Mouse (Mus musculus) kidney, embryonic 14.5 days (tissue): ENCODE data around the gene Mmp7. TPM values are rescaled to one million over a fixed set of nuclear protein-coding genes. Genes with fewer than 3 reads are reported as not detected.

Experiments used
- ATAC-seq: fragments of 200-750 bp; cut with Nextera tagmentation; 2 replicates; pipeline ENCODE4 v1.8.0; 2017; ENCODE audit warnings: moderate number of reproducible peaks, mild to moderate bottlenecking, moderate TSS enrichment, moderate library complexity; ENCODE audit not compliant: low FRiP score, low TSS enrichment
- H3K27ac ChIP-seq: fragments of 300-500 bp; sonication (generic); 2 replicates; pipeline ENCODE4 v1.5.1; 2014; ENCODE audit warnings: low read depth, mild to moderate bottlenecking, low read length, moderate library complexity, mixed read lengths
- H3K27me3 ChIP-seq: fragments of 300-500 bp; sonication (generic); 2 replicates; pipeline ENCODE4 v1.6.1; 2014; ENCODE audit warnings: mild to moderate bottlenecking, low read length; ENCODE audit not compliant: control insufficient read depth, insufficient read depth
- H3K36me3 ChIP-seq: fragments of 300-500 bp; sonication (generic); 2 replicates; pipeline ENCODE4 v1.6.1; 2014; ENCODE audit warnings: low read length, mixed read lengths; ENCODE audit not compliant: control insufficient read depth, insufficient read depth
- H3K4me1 ChIP-seq: fragments of 300-500 bp; sonication (generic); 2 replicates; pipeline ENCODE4 v1.6.1; 2014; ENCODE audit warnings: low read length, mixed read lengths; ENCODE audit not compliant: control insufficient read depth, insufficient read depth
- H3K4me2 ChIP-seq: fragments of 300-500 bp; sonication (generic); replicated peaks from 2 replicates; pipeline ENCODE4 v1.6.1; 2014; ENCODE audit warnings: low read depth, mild to moderate bottlenecking, low read length
- H3K4me3 ChIP-seq: fragments of 300-500 bp; sonication (generic); 2 replicates; pipeline ENCODE4 v1.5.1; 2014; ENCODE audit warnings: mild to moderate bottlenecking, low read length
- H3K9ac ChIP-seq: fragments of 300-500 bp; sonication (generic); 2 replicates; pipeline ENCODE4 v1.6.1; 2014; ENCODE audit warnings: low read depth, mild to moderate bottlenecking, low read length, moderate library complexity
- H3K9me3 ChIP-seq: fragments of 300-500 bp; sonication (generic); 2 replicates; pipeline ENCODE4 v1.6.1; 2016; ENCODE audit warnings: low read length; ENCODE audit not compliant: control insufficient read depth
- WGBS: fragments of 180-500 bp; shearing (Covaris S2); extraction: QIAGEN DNeasy Blood & Tissue Kit; methylation state at CpG from one replicate; pipeline ENCODE4 v1.1.7; 2014; 5-methylcytosine and 5-hydroxymethylcytosine counted together
- polyA plus RNA-seq: library from polyadenylated mRNA; unstranded; fragments of >200 nt; fragmentation: Nextera tagmentation; extraction: Ambion mirVana; gene quantifications from 2 replicates; pipeline ENCODE4 v1.2.1, GENCODE M21; 2014

Gene Mmp7
- polyA plus RNA-seq, 1 experiment from 2014 or later, result not detected

- 77% methylated on average over 2 of the region's 2 CpGs for WGBS
Measured at GRCm38 (mm10) chr9:7678154-7678837, 13.6 kb upstream of the Mmp7 start.

GRCm38 (mm10) chr9:7682081-7682618, 9.7 kb upstream of the Mmp7 start:
- no peaks in the 10 kb centered on the region for H3K9me3 ChIP-seq
- no peaks in the 10 kb centered on the region for H3K36me3 ChIP-seq
- no peak overlapping the region for H3K4me3 ChIP-seq
- no peak overlapping the region for H3K4me2 ChIP-seq
- no peak overlapping the region for H3K27ac ChIP-seq
- H3K9ac ChIP-seq, result no peak overlapping the region
- no peaks in the 10 kb centered on the region for H3K4me1 ChIP-seq
- no peak for ATAC-seq
- H3K27me3 ChIP-seq, result no peaks in the 10 kb centered on the region
- 83% methylated on average over 9 of the region's 9 CpGs for WGBS

More at GRCm38 (mm10) chr9:7678154-7678837, 13.6 kb upstream of the Mmp7 start:
- Histone ChIP-seq H3K9me3 (no peaks in the 10 kb centered on the region), H3K9ac (no peak overlapping the region), H3K4me1 (no peaks in the 10 kb centered on the region), H3K36me3 (no peaks in the 10 kb centered on the region), H3K27me3 (no peaks in the 10 kb centered on the region), H3K4me3 (no peak overlapping the region), H3K27ac (no peak overlapping the region), H3K4me2 (no peak overlapping the region)
- no peak for ATAC-seq

GRCm38 (mm10) chr9:7686024-7686423, 5.9 kb upstream of the Mmp7 start:
- 74% methylated on average over 2 of the region's 2 CpGs for WGBS
- H3K27me3 ChIP-seq, result no peaks in the 10 kb centered on the region
- H3K4me2 ChIP-seq, result no peak overlapping the region
- no peaks in the 10 kb centered on the region for H3K4me1 ChIP-seq
- no peak overlapping the region for H3K27ac ChIP-seq
- no peaks in the 10 kb centered on the region for H3K9me3 ChIP-seq
- ATAC-seq, result no peak
- no peaks in the 10 kb centered on the region for H3K36me3 ChIP-seq
- H3K4me3 ChIP-seq, result no peak overlapping the region
- no peak overlapping the region for H3K9ac ChIP-seq

GRCm38 (mm10) chr9:7689799-7690198, 2.1 kb upstream of the Mmp7 start:
- Histone ChIP-seq H3K9me3 (no peaks in the 10 kb centered on the region), H3K4me2 (no peak overlapping the region), H3K36me3 (no peaks in the 10 kb centered on the region), H3K9ac (no peak overlapping the region), H3K27ac (no peak overlapping the region), H3K4me3 (no peak overlapping the region), H3K27me3 (no peaks in the 10 kb centered on the region), H3K4me1 (no peaks in the 10 kb centered on the region)
- ATAC-seq, result no peak
- WGBS, result 63% methylated on average over 6 of the region's 6 CpGs

- Histone ChIP-seq H3K4me3 (no peak overlapping the region), H3K36me3 (no peaks in the 10 kb centered on the region), H3K4me2 (no peak overlapping the region), H3K9me3 (no peaks in the 10 kb centered on the region), H3K27me3 (no peaks in the 10 kb centered on the region), H3K4me1 (no peaks in the 10 kb centered on the region), H3K9ac (no peak overlapping the region), H3K27ac (no peak overlapping the region)
- 80% methylated on average over 3 of the region's 3 CpGs for WGBS
- no peak for ATAC-seq
Measured at GRCm38 (mm10) chr9:7693961-7694360, 2.1 kb downstream of the Mmp7 start.

- H3K9ac ChIP-seq, result no peak overlapping the region
- no peak for ATAC-seq
- H3K27ac ChIP-seq, result no peak overlapping the region
- no peak overlapping the region for H3K4me3 ChIP-seq
- no peaks in the 10 kb centered on the region for H3K36me3 ChIP-seq
- no peaks in the 10 kb centered on the region for H3K9me3 ChIP-seq
- no peak overlapping the region for H3K4me2 ChIP-seq
- H3K4me1 ChIP-seq, result no peaks in the 10 kb centered on the region
- 91% methylated on average over 3 of the region's 3 CpGs for WGBS
- H3K27me3 ChIP-seq, result no peaks in the 10 kb centered on the region
Measured at GRCm38 (mm10) chr9:7695646-7696045, 3.8 kb downstream of the Mmp7 start.

GRCm38 (mm10) chr9:7708698-7709097, 16.8 kb downstream of the Mmp7 start:
- 68% methylated on average over 6 of the region's 6 CpGs for WGBS
- no peak for ATAC-seq
- Histone ChIP-seq H3K36me3 (no peaks in the 10 kb centered on the region), H3K4me1 (no peaks in the 10 kb centered on the region), H3K27ac (no peak overlapping the region), H3K27me3 (no peaks in the 10 kb centered on the region), H3K4me3 (no peak overlapping the region), H3K9me3 (no peaks in the 10 kb centered on the region), H3K4me2 (no peak overlapping the region), H3K9ac (no peak overlapping the region)

- no peak for ATAC-seq
- 76% methylated on average over 4 of the region's 4 CpGs for WGBS
- Histone ChIP-seq H3K9ac (no peak overlapping the region), H3K27me3 (no peaks in the 10 kb centered on the region), H3K4me1 (no peaks in the 10 kb centered on the region), H3K4me3 (no peak overlapping the region), H3K4me2 (no peak overlapping the region), H3K36me3 (no peaks in the 10 kb centered on the region), H3K27ac (no peak overlapping the region), H3K9me3 (no peaks in the 10 kb centered on the region)
Measured at GRCm38 (mm10) chr9:7711196-7711595, 19.3 kb downstream of the Mmp7 start.

GRCm38 (mm10) chr9:7714062-7714907, 22.4 kb downstream of the Mmp7 start:
- Histone ChIP-seq H3K27ac (no peak overlapping the region), H3K4me2 (no peak overlapping the region), H3K36me3 (no peaks in the 10 kb centered on the region), H3K9ac (no peak overlapping the region), H3K4me1 (no peaks in the 10 kb centered on the region), H3K27me3 (no peaks in the 10 kb centered on the region), H3K9me3 (no peaks in the 10 kb centered on the region), H3K4me3 (no peak overlapping the region)
- peak; percentile 57; the same call in 1 of the 2 replicates for ATAC-seq
- WGBS, result 40% methylated on average over 4 of the region's 4 CpGs
